In the genomic region with DNA sequence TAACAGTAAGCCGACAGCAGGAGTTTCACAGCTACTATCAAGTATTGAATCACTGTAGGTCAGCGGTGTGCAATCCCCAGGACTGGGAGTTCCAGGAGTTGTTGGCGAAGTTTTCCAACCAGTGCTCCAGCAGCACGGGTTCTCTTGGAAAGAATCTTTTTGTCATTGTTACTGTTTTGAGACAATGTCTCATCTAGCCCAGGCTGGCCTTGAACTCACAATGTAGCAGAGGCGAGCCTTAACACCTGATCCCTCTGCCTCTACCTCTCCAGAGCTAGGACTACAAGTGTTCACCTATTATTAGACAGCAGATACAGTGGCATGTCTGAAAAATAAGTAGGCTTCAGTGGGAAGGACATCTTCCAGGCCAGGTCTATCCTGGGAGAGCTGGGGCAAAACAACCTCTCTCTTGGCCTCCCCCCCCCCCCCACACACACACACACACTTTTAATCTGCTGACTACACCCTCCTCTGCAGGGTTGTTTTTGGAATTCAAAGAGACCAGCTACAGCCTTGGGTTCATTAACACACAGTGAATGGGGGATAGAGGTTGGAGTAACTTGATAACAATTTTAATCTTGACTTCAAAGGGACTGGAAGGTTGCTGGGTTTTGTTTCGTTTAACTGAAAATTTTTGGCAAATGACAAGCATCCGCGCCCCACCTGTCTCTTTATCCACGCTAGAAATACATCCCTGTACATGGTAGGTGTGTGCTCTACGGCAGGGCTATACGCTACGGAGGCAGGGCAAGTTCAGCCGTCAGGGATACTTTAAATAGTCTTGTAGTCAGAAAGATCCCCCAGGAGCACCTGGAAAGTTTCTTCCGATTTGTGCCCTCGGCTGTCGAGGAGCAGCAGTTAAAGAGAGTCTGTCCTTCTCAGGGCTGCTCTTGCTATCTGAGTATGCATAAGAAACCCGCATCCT, we compare ENCODE assay signal across 8 mouse cellular contexts.
DNase-seq lines count a peak whose midpoint lies in the region; ATAC-seq and TF ChIP-seq lines count a peak whose summit lies in the region.

No protein-coding gene starts in this region.

- peaks cover 24% of the 10 kb centered on the region for H3K4me1 ChIP-seq in heart, embryonic 12.5 days (replicated peaks)
- H3K4me1 ChIP-seq in hindbrain, embryonic 10.5 days (replicated peaks) = peaks cover 64% of the 10 kb centered on the region
- peaks cover 27% of the 10 kb centered on the region for H3K4me1 ChIP-seq in liver, postnatal 0 days (ENCODE audit: insufficient read depth)

- H3K4me2 ChIP-seq in heart, embryonic 12.5 days = peak overlapping the region; percentile 70
- peak overlapping the region; percentile 65 for H3K4me2 ChIP-seq in liver, postnatal 0 days (ENCODE audit: low read depth, low read length)

- WGBS in heart, embryonic 12.5 days = 30% methylated on average over 17 of the region's 17 CpGs
- WGBS in hindbrain, embryonic 10.5 days = 39% methylated on average over 17 of the region's 17 CpGs
- WGBS in liver, postnatal 0 days (ENCODE audit: insufficient replicate concordance) = 40% methylated on average over 17 of the region's 17 CpGs

- peak overlapping the region; percentile 78 for H3K27ac ChIP-seq in heart, embryonic 12.5 days (ENCODE audit: poor library complexity, severe bottlenecking)
- peak overlapping the region; percentile 88 for H3K27ac ChIP-seq in hindbrain, embryonic 10.5 days
- H3K27ac ChIP-seq in liver, postnatal 0 days (ENCODE audit: low read depth) = peak overlapping the region; percentile 44; the same call in 1 of the 2 replicates

- H3K36me3 ChIP-seq in heart, embryonic 12.5 days = no peaks in the 10 kb centered on the region
- H3K36me3 ChIP-seq in hindbrain, embryonic 10.5 days = no peaks in the 10 kb centered on the region
- no peaks in the 10 kb centered on the region for H3K36me3 ChIP-seq in liver, postnatal 0 days (replicated peaks; ENCODE audit: insufficient read depth, low read length)

- TF ChIP-seq CTCF in liver, postnatal 0 days (IDR thresholded peaks at IDR 0.05; ENCODE audit: low read depth) = no peak

- TF ChIP-seq EP300 in liver, postnatal 0 days (IDR thresholded peaks at IDR 0.05; ENCODE audit: low read depth) = no peak

- H3K9me3 ChIP-seq in heart, embryonic 12.5 days (replicated peaks) = no peaks in the 10 kb centered on the region
- no peaks in the 10 kb centered on the region for H3K9me3 ChIP-seq in hindbrain, embryonic 10.5 days
- no peaks in the 10 kb centered on the region for H3K9me3 ChIP-seq in liver, postnatal 0 days (ENCODE audit: low read length)

- peak overlapping the region; percentile 64; the same call in 1 of the 2 replicates for H3K9ac ChIP-seq in heart, embryonic 12.5 days
- no peak overlapping the region; the same call in 1 of the 2 replicates for H3K9ac ChIP-seq in liver, postnatal 0 days (replicated peaks)

- 0 out of 2 replicates have a peak, but pooled peaks cover 6% of the 10 kb centered on the region for H3K27me3 ChIP-seq in heart, embryonic 12.5 days (replicated peaks)
- H3K27me3 ChIP-seq in hindbrain, embryonic 10.5 days (ENCODE audit: insufficient read depth, poor library complexity, severe bottlenecking) = peaks cover 45% of the 10 kb centered on the region
- H3K27me3 ChIP-seq in liver, postnatal 0 days (ENCODE audit: insufficient read depth, low read length) = 0 out of 2 replicates have a peak, but pooled peaks cover 4% of the 10 kb centered on the region

- no peak for ATAC-seq in heart, embryonic 12.5 days (ENCODE audit: insufficient number of reproducible peaks, low FRiP score)
- ATAC-seq in liver, postnatal 0 days = no peak
- ATAC-seq in cerebellum, adult (ENCODE audit: insufficient number of reproducible peaks, low FRiP score, low TSS enrichment) = no peak

- peak overlapping the region; percentile 50 for H3K4me3 ChIP-seq in heart, embryonic 12.5 days
- peak overlapping the region; percentile 51 for H3K4me3 ChIP-seq in hindbrain, embryonic 10.5 days
- H3K4me3 ChIP-seq in liver, postnatal 0 days (ENCODE audit: low read depth, low read length) = peak overlapping the region; percentile 31; the same call in 1 of the 2 replicates

- no peak for DNase-seq in heart, adult 18-20 months
- peak; percentile 82 for DNase-seq in ES-CJ7 (ENCODE audit: low read depth, low spot score)
- no peak for DNase-seq in hindbrain, embryonic 10.5 days (ENCODE audit: low spot score)
- no peak for DNase-seq in liver, postnatal 0 days
- DNase-seq in left cerebral cortex, adult 11 months (ENCODE audit: low spot score) = no peak
- DNase-seq in spleen, adult 12 weeks (ENCODE audit: low spot score) = no peak
